Mouse (Mus musculus) neural tube, embryonic 15.5 days (tissue): ENCODE results near the gene Susd3. TPM values are rescaled to one million over a fixed set of nuclear protein-coding genes. Genes with fewer than 3 reads are reported as not detected.
A peak's percentile ranks its signal among the peaks of the same experiment; 100 is the strongest.

ENCODE experiments used
- ATAC-seq: fragments of 200-750 bp; cut with Nextera tagmentation; 2 replicates; pipeline ENCODE4 v1.8.0; 2017; ENCODE audit warnings: mild to moderate bottlenecking, moderate TSS enrichment, moderate library complexity; ENCODE audit not compliant: low FRiP score
- H3K27ac ChIP-seq: fragments of 300-500 bp; sonication (generic); replicated peaks from 2 replicates; pipeline ENCODE4 v1.5.1; 2015; ENCODE audit warnings: mild to moderate bottlenecking, inconsistent platforms
- H3K27me3 ChIP-seq: fragments of 300-500 bp; sonication (generic); replicated peaks from 2 replicates; pipeline ENCODE4 v1.6.1; 2015; ENCODE audit warnings: inconsistent platforms
- H3K36me3 ChIP-seq: fragments of 300-500 bp; sonication (generic); 2 replicates; pipeline ENCODE4 v1.6.1; 2015; ENCODE audit warnings: inconsistent platforms
- H3K4me1 ChIP-seq: fragments of 300-500 bp; sonication (generic); 2 replicates; pipeline ENCODE4 v1.6.1; 2015; ENCODE audit warnings: inconsistent platforms
- H3K4me2 ChIP-seq: fragments of 300-500 bp; sonication (generic); 2 replicates; pipeline ENCODE4 v1.6.1; 2015; ENCODE audit warnings: inconsistent platforms, mild to moderate bottlenecking, moderate library complexity
- H3K4me3 ChIP-seq: fragments of 300-500 bp; sonication (generic); replicated peaks from 2 replicates; pipeline ENCODE4 v1.5.1; 2015; ENCODE audit warnings: mild to moderate bottlenecking, inconsistent platforms
- H3K9ac ChIP-seq: fragments of 300-500 bp; sonication (generic); replicated peaks from 2 replicates; pipeline ENCODE4 v1.6.1; 2015; ENCODE audit warnings: mild to moderate bottlenecking, inconsistent platforms
- H3K9me3 ChIP-seq: fragments of 300-500 bp; sonication (generic); replicated peaks from 2 replicates; pipeline ENCODE4 v1.6.1; 2016; ENCODE audit warnings: inconsistent platforms
- WGBS: fragments of 180-500 bp; shearing (Covaris S2); methylation state at CpG from one replicate; pipeline ENCODE4 v1.1.7; 2015; ENCODE audit warnings: mixed read lengths; 5-methylcytosine and 5-hydroxymethylcytosine counted together
- polyA plus RNA-seq: library from polyadenylated mRNA; unstranded; fragments of >200 nt; fragmentation: Nextera tagmentation; extraction: Ambion mirVana; gene quantifications from 2 replicates; pipeline ENCODE4 v1.2.1, GENCODE M21; 2015

Susd3 gene
- 0.95 and 2.1 TPM in 2 replicates for polyA plus RNA-seq

GRCm38 (mm10) chr13:49248467-49248862 lies at the start of gene Susd3:
TSS of gene Susd3 (minus strand) at chr13:49248706.
- Histone ChIP-seq H3K4me2 (peak within 1 kb of the TSS; percentile 64), H3K36me3 (no peaks in the 10 kb centered on the region), H3K27ac (no peak within 1 kb of the TSS), H3K27me3 (peaks cover 33% of the 10 kb centered on the region), H3K4me3 (peak within 1 kb of the TSS; percentile 38), H3K4me1 (peaks cover 12% of the 10 kb centered on the region), H3K9me3 (no peaks in the 10 kb centered on the region), H3K9ac (no peak within 1 kb of the TSS)
- WGBS, result 12% methylated on average over 7 of the region's 8 CpGs
- 0 out of 2 replicates have a peak, but pooled peaks have one; percentile 13 for ATAC-seq

GRCm38 (mm10) chr13:49296270-49296669 lies 47.8 kb upstream of the Susd3 start:
- Histone ChIP-seq H3K4me1 (no peaks in the 10 kb centered on the region), H3K9ac (no peak overlapping the region), H3K36me3 (no peaks in the 10 kb centered on the region), H3K27ac (no peak overlapping the region), H3K27me3 (no peaks in the 10 kb centered on the region), H3K4me3 (no peak overlapping the region), H3K4me2 (no peak overlapping the region), H3K9me3 (no peaks in the 10 kb centered on the region)
- no peak for ATAC-seq
- WGBS, result 86% methylated on average over 7 of the region's 7 CpGs

GRCm38 (mm10) chr13:49294108-49294507 lies 45.6 kb upstream of the Susd3 start:
- no peak for ATAC-seq
- no peak overlapping the region for H3K4me2 ChIP-seq
- no peaks in the 10 kb centered on the region for H3K36me3 ChIP-seq
- no peak overlapping the region for H3K9ac ChIP-seq
- WGBS, result 83% methylated on average over 9 of the region's 9 CpGs
- no peak overlapping the region for H3K4me3 ChIP-seq
- no peak overlapping the region for H3K27ac ChIP-seq
- H3K9me3 ChIP-seq, result no peaks in the 10 kb centered on the region
- no peaks in the 10 kb centered on the region for H3K27me3 ChIP-seq
- no peaks in the 10 kb centered on the region for H3K4me1 ChIP-seq

- H3K4me2 ChIP-seq, result no peak overlapping the region
- no peak overlapping the region for H3K27ac ChIP-seq
- no peaks in the 10 kb centered on the region for H3K9me3 ChIP-seq
- H3K36me3 ChIP-seq, result 0 out of 2 replicates have a peak, but pooled peaks cover 2% of the 10 kb centered on the region
- no peaks in the 10 kb centered on the region for H3K4me1 ChIP-seq
- H3K4me3 ChIP-seq, result no peak overlapping the region
- H3K9ac ChIP-seq, result no peak overlapping the region
- 96% methylated on average over 6 of the region's 6 CpGs for WGBS
- H3K27me3 ChIP-seq, result no peaks in the 10 kb centered on the region
- ATAC-seq, result no peak
Measured at GRCm38 (mm10) chr13:49291949-49292348, 43.4 kb upstream of the Susd3 start.

- Histone ChIP-seq H3K4me2 (no peak overlapping the region), H3K36me3 (0 out of 2 replicates have a peak, but pooled peaks cover 6% of the 10 kb centered on the region), H3K4me1 (no peaks in the 10 kb centered on the region), H3K27ac (no peak overlapping the region), H3K9ac (no peak overlapping the region), H3K9me3 (no peaks in the 10 kb centered on the region), H3K4me3 (no peak overlapping the region), H3K27me3 (no peaks in the 10 kb centered on the region)
- ATAC-seq, result no peak
- 63% methylated on average over 1 of the region's 1 CpGs for WGBS
Measured at GRCm38 (mm10) chr13:49291398-49291797, 42.9 kb upstream of the Susd3 start.

- H3K9ac ChIP-seq, result no peak overlapping the region
- no peaks in the 10 kb centered on the region for H3K4me1 ChIP-seq
- H3K36me3 ChIP-seq, result peaks cover 18% of the 10 kb centered on the region; the same call in 1 of the 2 replicates
- H3K27ac ChIP-seq, result no peak overlapping the region
- H3K27me3 ChIP-seq, result no peaks in the 10 kb centered on the region
- ATAC-seq, result no peak
- WGBS, result 95% methylated on average over 6 of the region's 6 CpGs
- H3K9me3 ChIP-seq, result no peaks in the 10 kb centered on the region
- H3K4me2 ChIP-seq, result no peak overlapping the region
- no peak overlapping the region for H3K4me3 ChIP-seq
Measured at GRCm38 (mm10) chr13:49287224-49287623, 38.7 kb upstream of the Susd3 start.

- Histone ChIP-seq H3K4me2 (no peak overlapping the region), H3K9me3 (no peaks in the 10 kb centered on the region), H3K27ac (no peak overlapping the region), H3K4me3 (no peak overlapping the region), H3K4me1 (no peaks in the 10 kb centered on the region), H3K36me3 (peaks cover 19% of the 10 kb centered on the region; the same call in 1 of the 2 replicates), H3K9ac (no peak overlapping the region), H3K27me3 (no peaks in the 10 kb centered on the region)
- ATAC-seq, result no peak
- 75% methylated on average over 3 of the region's 3 CpGs for WGBS
Measured at GRCm38 (mm10) chr13:49286750-49287149, 38.2 kb upstream of the Susd3 start.

- H3K4me3 ChIP-seq, result no peak overlapping the region
- WGBS, result 88% methylated on average over 9 of the region's 9 CpGs
- ATAC-seq, result no peak
Measured at GRCm38 (mm10) chr13:49283686-49284085, 35.2 kb upstream of the Susd3 start.

GRCm38 (mm10) chr13:49282168-49282567 lies 33.7 kb upstream of the Susd3 start:
- no peak for ATAC-seq

More at GRCm38 (mm10) chr13:49283686-49284085, 35.2 kb upstream of the Susd3 start:
- H3K9me3 ChIP-seq, result no peaks in the 10 kb centered on the region
- H3K36me3 ChIP-seq, result peaks cover 38% of the 10 kb centered on the region
- no peak overlapping the region for H3K27ac ChIP-seq
- H3K4me1 ChIP-seq, result no peaks in the 10 kb centered on the region
- H3K9ac ChIP-seq, result no peak overlapping the region
- H3K4me2 ChIP-seq, result no peak overlapping the region
- no peaks in the 10 kb centered on the region for H3K27me3 ChIP-seq

GRCm38 (mm10) chr13:49271831-49272765 lies 23.6 kb upstream of the Susd3 start:
- no peaks in the 10 kb centered on the region for H3K36me3 ChIP-seq
- H3K4me2 ChIP-seq, result no peak overlapping the region
- no peak overlapping the region for H3K27ac ChIP-seq
- H3K27me3 ChIP-seq, result no peaks in the 10 kb centered on the region
- no peaks in the 10 kb centered on the region for H3K4me1 ChIP-seq
- H3K9ac ChIP-seq, result no peak overlapping the region
- no peak for ATAC-seq
- H3K9me3 ChIP-seq, result no peaks in the 10 kb centered on the region
- WGBS, result 72% methylated on average over 5 of the region's 5 CpGs
- H3K4me3 ChIP-seq, result no peak overlapping the region

More at GRCm38 (mm10) chr13:49282168-49282567, 33.7 kb upstream of the Susd3 start:
- 58% methylated on average over 2 of the region's 2 CpGs for WGBS
- no peak overlapping the region for H3K4me2 ChIP-seq
- H3K27ac ChIP-seq, result no peak overlapping the region
- no peaks in the 10 kb centered on the region for H3K9me3 ChIP-seq
- no peaks in the 10 kb centered on the region for H3K27me3 ChIP-seq
- H3K4me3 ChIP-seq, result no peak overlapping the region
- no peak overlapping the region for H3K9ac ChIP-seq
- peaks cover 41% of the 10 kb centered on the region for H3K36me3 ChIP-seq
- H3K4me1 ChIP-seq, result no peaks in the 10 kb centered on the region

- H3K4me3 ChIP-seq, result no peak overlapping the region
- H3K36me3 ChIP-seq, result no peaks in the 10 kb centered on the region
- H3K9me3 ChIP-seq, result no peaks in the 10 kb centered on the region
- no peak overlapping the region for H3K9ac ChIP-seq
- H3K4me2 ChIP-seq, result no peak overlapping the region
- H3K4me1 ChIP-seq, result no peaks in the 10 kb centered on the region
- ATAC-seq, result no peak
- WGBS, result 93% methylated on average over 8 of the region's 8 CpGs
- H3K27me3 ChIP-seq, result no peaks in the 10 kb centered on the region
- no peak overlapping the region for H3K27ac ChIP-seq
Measured at GRCm38 (mm10) chr13:49270500-49270899, 22.0 kb upstream of the Susd3 start.

- H3K27me3 ChIP-seq, result no peaks in the 10 kb centered on the region
- H3K4me3 ChIP-seq, result no peak overlapping the region
- H3K4me1 ChIP-seq, result no peaks in the 10 kb centered on the region
- H3K9ac ChIP-seq, result no peak overlapping the region
- H3K36me3 ChIP-seq, result no peaks in the 10 kb centered on the region
- H3K9me3 ChIP-seq, result no peaks in the 10 kb centered on the region
- no peak for ATAC-seq
- 74% methylated on average over 2 of the region's 2 CpGs for WGBS
- H3K27ac ChIP-seq, result no peak overlapping the region
- no peak overlapping the region for H3K4me2 ChIP-seq
Measured at GRCm38 (mm10) chr13:49267645-49268044, 19.1 kb upstream of the Susd3 start.
